Mouse (Mus musculus): ENCODE data around the gene Ptgr1. TPM values are rescaled to one million over a fixed set of nuclear protein-coding genes. Genes with fewer than 3 reads are reported as not detected.

Gene Ptgr1
- polyA plus RNA-seq, 1 experiment from 2014 or later, result 8.5 TPM

- Histone ChIP-seq H3K4me1 (peaks cover 62% of the 10 kb centered on the region), H3K9ac (0 out of 2 replicates have a peak overlapping the region, but pooled peaks have one; percentile 24), H3K4me2 (no peak overlapping the region), H3K36me3 (no peaks in the 10 kb centered on the region), H3K27me3 (replicated peaks) (no peaks in the 10 kb centered on the region), H3K9me3 (no peaks in the 10 kb centered on the region), H3K4me3 (no peak overlapping the region), H3K27ac (replicated peaks) (no peak overlapping the region)
- 53% methylated on average over 8 of the region's 8 CpGs for WGBS
- ATAC-seq (ENCODE audit: extremely low read depth, insufficient number of reproducible peaks, low FRiP score, low TSS enrichment), result no peak
These were observed 19.3 kb upstream of the Ptgr1 start for GRCm38 (mm10) chr4:59006211-59006610.

- peak overlapping the region; percentile 98 for H3K4me3 ChIP-seq
- no peak for ATAC-seq (ENCODE audit: extremely low read depth, insufficient number of reproducible peaks, low FRiP score, low TSS enrichment)
- H3K4me1 ChIP-seq, result peaks cover 44% of the 10 kb centered on the region
- H3K27me3 ChIP-seq (replicated peaks), result no peaks in the 10 kb centered on the region
- H3K4me2 ChIP-seq, result peak overlapping the region; percentile 76
- no peak overlapping the region for H3K27ac ChIP-seq (replicated peaks)
- WGBS, result 12% methylated on average over 7 of the region's 7 CpGs
- no peaks in the 10 kb centered on the region for H3K36me3 ChIP-seq
- peak overlapping the region; percentile 96 for H3K9ac ChIP-seq
- H3K9me3 ChIP-seq, result no peaks in the 10 kb centered on the region
These were observed 16.9 kb upstream of the Ptgr1 start for GRCm38 (mm10) chr4:59003806-59004200.

GRCm38 (mm10) chr4:59002948-59003805 is 16.3 kb upstream of the Ptgr1 start, which contains the start of gene Gm20503:
Gene Gm20503, plus strand, starts transcription at chr4:59003210.
- peak within 1 kb of the TSS; percentile 88 for H3K27ac ChIP-seq (replicated peaks)
- peak; percentile 97 for ATAC-seq (ENCODE audit: extremely low read depth, insufficient number of reproducible peaks, low FRiP score, low TSS enrichment)
- H3K36me3 ChIP-seq, result no peaks in the 10 kb centered on the region
- no peaks in the 10 kb centered on the region for H3K27me3 ChIP-seq (replicated peaks)
- peak within 1 kb of the TSS; percentile 98 for H3K4me3 ChIP-seq
- H3K9me3 ChIP-seq, result no peaks in the 10 kb centered on the region
- WGBS, result under 1% methylated on average over 89 of the region's 89 CpGs
- peak within 1 kb of the TSS; percentile 96 for H3K9ac ChIP-seq
- peak within 1 kb of the TSS; percentile 76 for H3K4me2 ChIP-seq
- H3K4me1 ChIP-seq, result peaks cover 40% of the 10 kb centered on the region

- no peaks in the 10 kb centered on the region for H3K36me3 ChIP-seq
- no peaks in the 10 kb centered on the region for H3K27me3 ChIP-seq (replicated peaks)
- ATAC-seq (ENCODE audit: extremely low read depth, insufficient number of reproducible peaks, low FRiP score, low TSS enrichment), result no peak
- H3K4me2 ChIP-seq, result no peak overlapping the region
- H3K9me3 ChIP-seq, result no peaks in the 10 kb centered on the region
- H3K4me3 ChIP-seq, result no peak overlapping the region
- H3K27ac ChIP-seq (replicated peaks), result no peak overlapping the region
- no peak overlapping the region for H3K9ac ChIP-seq
- H3K4me1 ChIP-seq, result peaks cover 31% of the 10 kb centered on the region
- WGBS, result 0% methylated on average over 2 of the region's 2 CpGs
These were observed 13.7 kb upstream of the Ptgr1 start for GRCm38 (mm10) chr4:59000614-59001013.

- peaks cover 27% of the 10 kb centered on the region for H3K4me1 ChIP-seq
- no peak overlapping the region for H3K4me3 ChIP-seq
- no peaks in the 10 kb centered on the region for H3K36me3 ChIP-seq
- no peak overlapping the region for H3K27ac ChIP-seq (replicated peaks)
- no peaks in the 10 kb centered on the region for H3K27me3 ChIP-seq (replicated peaks)
- no peak for ATAC-seq (ENCODE audit: extremely low read depth, insufficient number of reproducible peaks, low FRiP score, low TSS enrichment)
- WGBS, result 17% methylated on average over 2 of the region's 2 CpGs
- no peaks in the 10 kb centered on the region for H3K9me3 ChIP-seq
- no peak overlapping the region for H3K4me2 ChIP-seq
- H3K9ac ChIP-seq, result no peak overlapping the region
These were observed 12.8 kb upstream of the Ptgr1 start for GRCm38 (mm10) chr4:58999686-59000085.

GRCm38 (mm10) chr4:58998688-58999087 is 11.8 kb upstream of the Ptgr1 start:
- WGBS, result 69% methylated on average over 1 of the region's 1 CpGs
- no peaks in the 10 kb centered on the region for H3K36me3 ChIP-seq
- ATAC-seq (ENCODE audit: extremely low read depth, insufficient number of reproducible peaks, low FRiP score, low TSS enrichment), result no peak

GRCm38 (mm10) chr4:58997081-58997480 is 10.2 kb upstream of the Ptgr1 start:
- no peaks in the 10 kb centered on the region for H3K9me3 ChIP-seq
- H3K9ac ChIP-seq, result no peak overlapping the region
- H3K4me1 ChIP-seq, result peaks cover 17% of the 10 kb centered on the region
- peaks cover 17% of the 10 kb centered on the region for H3K27me3 ChIP-seq (replicated peaks)
- no peak overlapping the region for H3K4me2 ChIP-seq
- no peak for ATAC-seq (ENCODE audit: extremely low read depth, insufficient number of reproducible peaks, low FRiP score, low TSS enrichment)
- no peak overlapping the region for H3K4me3 ChIP-seq
- H3K36me3 ChIP-seq, result no peaks in the 10 kb centered on the region
- no peak overlapping the region for H3K27ac ChIP-seq (replicated peaks)
- WGBS, result 46% methylated on average over 5 of the region's 5 CpGs

More at GRCm38 (mm10) chr4:58998688-58999087, 11.8 kb upstream of the Ptgr1 start:
- Histone ChIP-seq H3K4me2 (no peak overlapping the region), H3K9me3 (no peaks in the 10 kb centered on the region), H3K9ac (no peak overlapping the region), H3K27me3 (replicated peaks) (peaks cover 1% of the 10 kb centered on the region; the same call in 1 of the 2 replicates), H3K27ac (replicated peaks) (no peak overlapping the region), H3K4me1 (peaks cover 18% of the 10 kb centered on the region), H3K4me3 (no peak overlapping the region)

- Histone ChIP-seq H3K4me3 (no peak overlapping the region), H3K4me2 (peak overlapping the region; percentile 12; the same call in 1 of the 2 replicates), H3K9ac (no peak overlapping the region; the same call in 1 of the 2 replicates), H3K36me3 (no peaks in the 10 kb centered on the region), H3K27ac (replicated peaks) (no peak overlapping the region), H3K4me1 (peaks cover 18% of the 10 kb centered on the region), H3K9me3 (no peaks in the 10 kb centered on the region), H3K27me3 (replicated peaks) (peaks cover 26% of the 10 kb centered on the region)
- 52% methylated on average over 8 of the region's 8 CpGs for WGBS
- ATAC-seq (ENCODE audit: extremely low read depth, insufficient number of reproducible peaks, low FRiP score, low TSS enrichment), result no peak
These were observed 8.4 kb upstream of the Ptgr1 start for GRCm38 (mm10) chr4:58995251-58995693.

- Histone ChIP-seq H3K9me3 (no peaks in the 10 kb centered on the region), H3K27ac (replicated peaks) (no peak within 1 kb of the TSS), H3K36me3 (no peaks in the 10 kb centered on the region), H3K4me3 (no peak within 1 kb of the TSS), H3K27me3 (replicated peaks) (peaks cover 27% of the 10 kb centered on the region), H3K4me2 (peak within 1 kb of the TSS; percentile 12; the same call in 1 of the 2 replicates), H3K9ac (no peak within 1 kb of the TSS; the same call in 1 of the 2 replicates), H3K4me1 (peaks cover 18% of the 10 kb centered on the region)
- WGBS, result 73% methylated on average over 4 of the region's 4 CpGs
- ATAC-seq (ENCODE audit: extremely low read depth, insufficient number of reproducible peaks, low FRiP score, low TSS enrichment), result no peak
These were observed 7.8 kb upstream of the Ptgr1 start, which contains the start of gene Dnajc25 for GRCm38 (mm10) chr4:58994762-58995161. Gene Dnajc25, plus strand, starts transcription at chr4:58995062.

GRCm38 (mm10) chr4:58992195-58992594 is 5.3 kb upstream of the Ptgr1 start:
- Histone ChIP-seq H3K36me3 (no peaks in the 10 kb centered on the region), H3K27ac (replicated peaks) (no peak overlapping the region), H3K9me3 (no peaks in the 10 kb centered on the region), H3K9ac (no peak overlapping the region), H3K27me3 (replicated peaks) (peaks cover 45% of the 10 kb centered on the region), H3K4me3 (no peak overlapping the region), H3K4me2 (no peak overlapping the region), H3K4me1 (peaks cover 18% of the 10 kb centered on the region)
- no peak for ATAC-seq (ENCODE audit: extremely low read depth, insufficient number of reproducible peaks, low FRiP score, low TSS enrichment)
- 27% methylated on average over 5 of the region's 5 CpGs for WGBS

GRCm38 (mm10) chr4:58990609-58991434 is 3.9 kb upstream of the Ptgr1 start:
- no peaks in the 10 kb centered on the region for H3K9me3 ChIP-seq
- no peak overlapping the region for H3K27ac ChIP-seq (replicated peaks)
- 78% methylated on average over 17 of the region's 17 CpGs for WGBS
- ATAC-seq (ENCODE audit: extremely low read depth, insufficient number of reproducible peaks, low FRiP score, low TSS enrichment), result no peak
- H3K36me3 ChIP-seq, result no peaks in the 10 kb centered on the region
- H3K9ac ChIP-seq, result no peak overlapping the region
- H3K4me2 ChIP-seq, result no peak overlapping the region
- H3K4me3 ChIP-seq, result no peak overlapping the region
- H3K27me3 ChIP-seq (replicated peaks), result peaks cover 45% of the 10 kb centered on the region
- H3K4me1 ChIP-seq, result peaks cover 18% of the 10 kb centered on the region
